Mouse (Mus musculus) brain, embryonic 14.5 days (tissue): ENCODE data around the gene Msh5.

ENCODE experiments used
- CTCF ChIP-seq: fragments of 200-500 bp; IDR thresholded peaks from 2 replicates; pipeline ENCODE4 v1.5.1; 2012; ENCODE audit warnings: inconsistent platforms, mild to moderate bottlenecking, moderate library complexity, borderline replicate concordance; ENCODE audit not compliant: insufficient read depth, insufficient read length; ENCODE audit errors: extremely low read depth
- POLR2A ChIP-seq: fragments of 200-500 bp; IDR thresholded peaks from 2 replicates; pipeline ENCODE4 v1.6.1; 2012; ENCODE audit warnings: mild to moderate bottlenecking, inconsistent platforms, borderline replicate concordance; ENCODE audit not compliant: poor library complexity, insufficient read depth, insufficient read length, severe bottlenecking; ENCODE audit errors: extremely low read depth

- TF ChIP-seq POLR2A = no peak
- no peak for TF ChIP-seq CTCF
Measured at GRCm38 (mm10) chr17:35020551-35020950, 26.0 kb downstream of the Msh5 start.
